ENCODE assay signal across 8 mouse cellular contexts in the genomic region with DNA sequence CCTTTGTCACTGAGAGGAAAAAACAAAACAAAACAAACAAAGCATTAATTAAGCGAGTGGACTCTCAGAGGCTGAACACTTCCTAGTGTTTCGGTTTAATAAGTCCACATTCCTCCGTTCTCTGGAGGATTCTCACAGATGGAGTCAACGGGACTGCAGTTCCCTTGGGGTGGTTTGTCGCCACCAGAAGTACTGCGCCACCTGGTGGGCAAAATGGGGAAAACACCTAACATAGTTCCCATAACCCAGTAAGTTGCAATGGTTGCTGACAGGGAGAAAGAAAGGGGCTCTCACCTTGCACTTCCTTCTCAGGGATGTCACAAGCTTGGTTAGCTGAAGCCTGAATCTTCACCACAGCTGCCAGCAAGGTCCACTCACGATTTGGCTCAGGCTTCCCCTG. TPM values are rescaled to one million over a fixed set of nuclear protein-coding genes. Genes with fewer than 3 reads are reported as not detected.
DNase-seq lines count a peak whose midpoint lies in the region; ATAC-seq and TF ChIP-seq lines count a peak whose summit lies in the region.

No protein-coding gene starts in this region.

- intact Hi-C loops in left cerebral cortex, postnatal 25 days (cut with DNase I): loop anchor here (1.0 to 2.0 kb wide), 3 partner anchors 49 to 113 kb away; partner anchors contain the start of genes Gabarapl2 and Tmem170

- peak; percentile 79 for DNase-seq in hindbrain, embryonic 10.5 days (ENCODE audit: low spot score)
- DNase-seq in embryonic facial prominence, embryonic 14.5 days (ENCODE audit: low spot score): peak; percentile 86
- peak; percentile 83 for DNase-seq in hindbrain, postnatal 0 days (ENCODE audit: low spot score)
- DNase-seq in left cerebral cortex, postnatal 25 days (ENCODE audit: low spot score in 2 of 2): peak; percentile 70 to 73
- peak; percentile 9 to 56 for DNase-seq in monocyte, adult 2 months (ENCODE audit: low read depth in 1 of 2, low spot score in 2 of 2)
- DNase-seq in splenic B cell, adult 2 months (ENCODE audit: low read depth, low spot score): peak; percentile 89

- H3K27me3 ChIP-seq in hindbrain, embryonic 10.5 days (ENCODE audit: insufficient read depth, poor library complexity, severe bottlenecking): no peaks in the 10 kb centered on the region
- no peaks in the 10 kb centered on the region for H3K27me3 ChIP-seq in hindbrain, embryonic 12.5 days
- H3K27me3 ChIP-seq in embryonic facial prominence, embryonic 14.5 days (replicated peaks; ENCODE audit: control insufficient read depth, insufficient read depth, low read length): no peaks in the 10 kb centered on the region
- H3K27me3 ChIP-seq in hindbrain, postnatal 0 days (ENCODE audit: insufficient read depth, low read length): no peaks in the 10 kb centered on the region
- no peaks in the 10 kb centered on the region for H3K27me3 ChIP-seq in splenic B cell, adult 2 months (ENCODE audit: control insufficient read depth, insufficient read depth, low read length, poor library complexity, severe bottlenecking)

- H3K27ac ChIP-seq in hindbrain, embryonic 10.5 days: no peak overlapping the region
- no peak overlapping the region for H3K27ac ChIP-seq in hindbrain, embryonic 12.5 days
- H3K27ac ChIP-seq in bone marrow, adult 2 months (ENCODE audit: control insufficient read depth, insufficient read depth, low read depth, low read length, poor library complexity): no peak overlapping the region
- H3K27ac ChIP-seq in embryonic facial prominence, embryonic 14.5 days (replicated peaks; ENCODE audit: low read depth, low read length): no peak overlapping the region
- H3K27ac ChIP-seq in hindbrain, postnatal 0 days: no peak overlapping the region

- H3K36me3 ChIP-seq in hindbrain, embryonic 10.5 days: peaks cover 71% of the 10 kb centered on the region
- peaks cover 56% of the 10 kb centered on the region for H3K36me3 ChIP-seq in hindbrain, embryonic 12.5 days
- peaks cover 54% of the 10 kb centered on the region for H3K36me3 ChIP-seq in embryonic facial prominence, embryonic 14.5 days (ENCODE audit: control insufficient read depth, insufficient read depth, low read length)
- peaks cover 22% of the 10 kb centered on the region; the same call in 1 of the 2 replicates for H3K36me3 ChIP-seq in hindbrain, postnatal 0 days (ENCODE audit: insufficient read depth, low read length)
- H3K36me3 ChIP-seq in splenic B cell, adult 2 months (ENCODE audit: control insufficient read depth, insufficient read depth, low read length, poor library complexity, severe bottlenecking): peaks cover 4% of the 10 kb centered on the region

- H3K9ac ChIP-seq in hindbrain, embryonic 12.5 days: no peak overlapping the region
- no peak overlapping the region for H3K9ac ChIP-seq in embryonic facial prominence, embryonic 14.5 days (ENCODE audit: low read depth, low read length)
- no peak overlapping the region for H3K9ac ChIP-seq in hindbrain, postnatal 0 days (replicated peaks; ENCODE audit: low read length)

- peak; percentile 89 for TF ChIP-seq CTCF in bone marrow, adult 2 months (IDR thresholded peaks at IDR 0.05; ENCODE audit: control insufficient read depth, insufficient read depth, low read length)
- peak; percentile 88 for TF ChIP-seq CTCF in hindbrain, postnatal 0 days (IDR thresholded peaks at IDR 0.05; ENCODE audit: low read depth)

- H3K9me3 ChIP-seq in hindbrain, embryonic 10.5 days: no peaks in the 10 kb centered on the region
- H3K9me3 ChIP-seq in hindbrain, embryonic 12.5 days (replicated peaks): no peaks in the 10 kb centered on the region
- H3K9me3 ChIP-seq in embryonic facial prominence, embryonic 14.5 days (ENCODE audit: control insufficient read depth, low read length): no peaks in the 10 kb centered on the region
- H3K9me3 ChIP-seq in hindbrain, postnatal 0 days (ENCODE audit: low read length): no peaks in the 10 kb centered on the region

- H3K4me2 ChIP-seq in hindbrain, embryonic 12.5 days (replicated peaks): no peak overlapping the region
- no peak overlapping the region for H3K4me2 ChIP-seq in embryonic facial prominence, embryonic 14.5 days (ENCODE audit: low read depth, low read length)
- no peak overlapping the region for H3K4me2 ChIP-seq in hindbrain, postnatal 0 days (ENCODE audit: low read depth, low read length)

- no peak for TF ChIP-seq POLR2A in bone marrow, adult 2 months (IDR thresholded peaks at IDR 0.05; ENCODE audit: borderline replicate concordance, control insufficient read depth, low read depth, low read length)

- WGBS in hindbrain, embryonic 10.5 days: 20% methylated on average over 7 of the region's 7 CpGs
- 19% methylated on average over 7 of the region's 7 CpGs for WGBS in hindbrain, embryonic 12.5 days
- 7% methylated on average over 7 of the region's 7 CpGs for WGBS in bone marrow, adult 2 months
- 9% methylated on average over 7 of the region's 7 CpGs for WGBS in embryonic facial prominence, embryonic 14.5 days
- 10% methylated on average over 7 of the region's 7 CpGs for WGBS in hindbrain, postnatal 0 days

- H3K4me1 ChIP-seq in hindbrain, embryonic 10.5 days (replicated peaks): peaks cover 10% of the 10 kb centered on the region; the same call in 1 of the 2 replicates
- H3K4me1 ChIP-seq in hindbrain, embryonic 12.5 days: peaks cover 8% of the 10 kb centered on the region
- no peaks in the 10 kb centered on the region; the same call in 1 of the 2 replicates for H3K4me1 ChIP-seq in bone marrow, adult 2 months (ENCODE audit: control insufficient read depth, insufficient read depth, low read length)
- no peaks in the 10 kb centered on the region for H3K4me1 ChIP-seq in embryonic facial prominence, embryonic 14.5 days (ENCODE audit: control insufficient read depth, insufficient read depth, low read length)
- no peaks in the 10 kb centered on the region for H3K4me1 ChIP-seq in hindbrain, postnatal 0 days (ENCODE audit: insufficient read depth, low read length)

- no peak for ATAC-seq in hindbrain, embryonic 12.5 days (ENCODE audit: low FRiP score)
- no peak; the same call in 1 of the 2 replicates for ATAC-seq in embryonic facial prominence, embryonic 14.5 days (ENCODE audit: low read depth)
- ATAC-seq in hindbrain, postnatal 0 days: 0 out of 2 replicates have a peak, but pooled peaks have one; percentile 21

- no peak overlapping the region for H3K4me3 ChIP-seq in hindbrain, embryonic 10.5 days
- H3K4me3 ChIP-seq in hindbrain, embryonic 12.5 days: no peak overlapping the region
- no peak overlapping the region for H3K4me3 ChIP-seq in bone marrow, adult 2 months (replicated peaks; ENCODE audit: control insufficient read depth, low read depth, low read length)
- H3K4me3 ChIP-seq in embryonic facial prominence, embryonic 14.5 days (ENCODE audit: low read depth, low read length): no peak overlapping the region
- no peak overlapping the region for H3K4me3 ChIP-seq in hindbrain, postnatal 0 days (ENCODE audit: low read length)

RNA-seq across cellular contexts. Expression of gene Adat1, which starts 2.2 kb away (rescaled TPM):
- 12.1 and 15.5 TPM in 2 replicates for polyA plus RNA-seq in hindbrain, embryonic 10.5 days (2016; fragmentation: Nextera tagmentation; extraction: Ambion mirVana)
- polyA plus RNA-seq in hindbrain, embryonic 12.5 days (2016; fragmentation: Nextera tagmentation; extraction: Ambion mirVana): 11.1 and 12.2 TPM in 2 replicates
- polyA plus RNA-seq in bone marrow, adult 2 months (2011; ENCODE audit: insufficient read depth, insufficient read length, low replicate concordance, missing spikeins): 2.5 and 3.3 TPM in 2 replicates
- polyA plus RNA-seq in embryonic facial prominence, embryonic 14.5 days (2014; fragmentation: Nextera tagmentation; extraction: Ambion mirVana): 4.9 and 6.4 TPM in 2 replicates
- total RNA-seq in hindbrain, postnatal 0 days (2014; rRNA removed): 3.8 and 4.5 TPM in 2 replicates
- 4.7 and 4.9 TPM in 2 replicates for polyA plus RNA-seq in hindbrain, postnatal 0 days (2015; fragmentation: Nextera tagmentation; extraction: Ambion mirVana)
- 1 to 10 TPM; 5.4 to 6.6 TPM for total RNA-seq in left cerebral cortex, postnatal 25 days (2021)

RNA-seq across cellular contexts. Expression of gene Kars, which starts 21.2 kb away (rescaled TPM):
- 216 and 246 TPM in 2 replicates for polyA plus RNA-seq in hindbrain, embryonic 10.5 days (2016; fragmentation: Nextera tagmentation; extraction: Ambion mirVana)
- 183 and 192 TPM in 2 replicates for polyA plus RNA-seq in hindbrain, embryonic 12.5 days (2016; fragmentation: Nextera tagmentation; extraction: Ambion mirVana)
- polyA plus RNA-seq in bone marrow, adult 2 months (2011; ENCODE audit: insufficient read depth, insufficient read length, low replicate concordance, missing spikeins): 33.7 and 50.7 TPM in 2 replicates
- 192 and 207 TPM in 2 replicates for polyA plus RNA-seq in embryonic facial prominence, embryonic 14.5 days (2014; fragmentation: Nextera tagmentation; extraction: Ambion mirVana)
- total RNA-seq in hindbrain, postnatal 0 days (2014; rRNA removed): 106 and 107 TPM in 2 replicates
- polyA plus RNA-seq in hindbrain, postnatal 0 days (2015; fragmentation: Nextera tagmentation; extraction: Ambion mirVana): 158 and 162 TPM in 2 replicates
- 10 to 100 TPM; 67.3 to 71.2 TPM for total RNA-seq in left cerebral cortex, postnatal 25 days (2021)

RNA-seq across cellular contexts. Expression of gene Terf2ip, which starts 21.3 kb away (rescaled TPM):
- 29.6 and 34.8 TPM in 2 replicates for polyA plus RNA-seq in hindbrain, embryonic 10.5 days (2016; fragmentation: Nextera tagmentation; extraction: Ambion mirVana)
- polyA plus RNA-seq in hindbrain, embryonic 12.5 days (2016; fragmentation: Nextera tagmentation; extraction: Ambion mirVana): 41.0 and 44.0 TPM in 2 replicates
- polyA plus RNA-seq in bone marrow, adult 2 months (2011; ENCODE audit: insufficient read depth, insufficient read length, low replicate concordance, missing spikeins): 5.6 and 5.9 TPM in 2 replicates
- polyA plus RNA-seq in embryonic facial prominence, embryonic 14.5 days (2014; fragmentation: Nextera tagmentation; extraction: Ambion mirVana): 16.4 TPM in 2 replicates
- total RNA-seq in hindbrain, postnatal 0 days (2014; rRNA removed): 48.8 and 51.1 TPM in 2 replicates
- 56.0 and 60.8 TPM in 2 replicates for polyA plus RNA-seq in hindbrain, postnatal 0 days (2015; fragmentation: Nextera tagmentation; extraction: Ambion mirVana)
- 10 to 100 TPM; 35.4 to 36.3 TPM for total RNA-seq in left cerebral cortex, postnatal 25 days (2021)

RNA-seq across cellular contexts. Expression of gene Gm6793, which starts 24.9 kb away (rescaled TPM):
- polyA plus RNA-seq in hindbrain, embryonic 10.5 days (2016; fragmentation: Nextera tagmentation; extraction: Ambion mirVana): 0.46 and 0.85 TPM in 2 replicates
- polyA plus RNA-seq in hindbrain, embryonic 12.5 days (2016; fragmentation: Nextera tagmentation; extraction: Ambion mirVana): 0.23 and 1.2 TPM in 2 replicates
- polyA plus RNA-seq in bone marrow, adult 2 months (2011; ENCODE audit: insufficient read depth, insufficient read length, low replicate concordance, missing spikeins): not detected in 2 replicates
- polyA plus RNA-seq in embryonic facial prominence, embryonic 14.5 days (2014; fragmentation: Nextera tagmentation; extraction: Ambion mirVana): 0.54 and 0.57 TPM in 2 replicates
- not detected in 2 replicates for total RNA-seq in hindbrain, postnatal 0 days (2014; rRNA removed)
- polyA plus RNA-seq in hindbrain, postnatal 0 days (2015; fragmentation: Nextera tagmentation; extraction: Ambion mirVana): 0.70 and 0.91 TPM in 2 replicates
- total RNA-seq in left cerebral cortex, postnatal 25 days (2021): under 1 TPM in 1 of 2 experiments, not detected in 1; 0.23 TPM

RNA-seq across cellular contexts. Expression of gene Gabarapl2, which starts 49.4 kb away (rescaled TPM):
- polyA plus RNA-seq in hindbrain, embryonic 10.5 days (2016; fragmentation: Nextera tagmentation; extraction: Ambion mirVana): 235 and 314 TPM in 2 replicates
- 327 and 330 TPM in 2 replicates for polyA plus RNA-seq in hindbrain, embryonic 12.5 days (2016; fragmentation: Nextera tagmentation; extraction: Ambion mirVana)
- polyA plus RNA-seq in bone marrow, adult 2 months (2011; ENCODE audit: insufficient read depth, insufficient read length, low replicate concordance, missing spikeins): 84.5 and 93.5 TPM in 2 replicates
- polyA plus RNA-seq in embryonic facial prominence, embryonic 14.5 days (2014; fragmentation: Nextera tagmentation; extraction: Ambion mirVana): 168 and 182 TPM in 2 replicates
- 86.2 and 99.4 TPM in 2 replicates for total RNA-seq in hindbrain, postnatal 0 days (2014; rRNA removed)
- polyA plus RNA-seq in hindbrain, postnatal 0 days (2015; fragmentation: Nextera tagmentation; extraction: Ambion mirVana): 461 and 465 TPM in 2 replicates
- 100 to 1,000 TPM; 219 to 220 TPM for total RNA-seq in left cerebral cortex, postnatal 25 days (2021)

Comparison
In these comparisons a context has a peak if more than half of its experiments do, and no peak if none do; other contexts are left out.
1. DNase-seq: peak in every context shown above with its lines; median percentile 89 in splenic B cell, adult 2 months; 86 in embryonic facial prominence, embryonic 14.5 days; 83 in hindbrain, postnatal 0 days; 79 in hindbrain, embryonic 10.5 days; 72 in left cerebral cortex, postnatal 25 days; 32 in monocyte, adult 2 months.